Mouse (Mus musculus): ENCODE results near the gene Stox2. TPM values are rescaled to one million over a fixed set of nuclear protein-coding genes. Genes with fewer than 3 reads are reported as not detected.

Stox2 gene
- polyA plus RNA-seq, 1 experiment from 2014 or later = 2.6 TPM

DNA sequence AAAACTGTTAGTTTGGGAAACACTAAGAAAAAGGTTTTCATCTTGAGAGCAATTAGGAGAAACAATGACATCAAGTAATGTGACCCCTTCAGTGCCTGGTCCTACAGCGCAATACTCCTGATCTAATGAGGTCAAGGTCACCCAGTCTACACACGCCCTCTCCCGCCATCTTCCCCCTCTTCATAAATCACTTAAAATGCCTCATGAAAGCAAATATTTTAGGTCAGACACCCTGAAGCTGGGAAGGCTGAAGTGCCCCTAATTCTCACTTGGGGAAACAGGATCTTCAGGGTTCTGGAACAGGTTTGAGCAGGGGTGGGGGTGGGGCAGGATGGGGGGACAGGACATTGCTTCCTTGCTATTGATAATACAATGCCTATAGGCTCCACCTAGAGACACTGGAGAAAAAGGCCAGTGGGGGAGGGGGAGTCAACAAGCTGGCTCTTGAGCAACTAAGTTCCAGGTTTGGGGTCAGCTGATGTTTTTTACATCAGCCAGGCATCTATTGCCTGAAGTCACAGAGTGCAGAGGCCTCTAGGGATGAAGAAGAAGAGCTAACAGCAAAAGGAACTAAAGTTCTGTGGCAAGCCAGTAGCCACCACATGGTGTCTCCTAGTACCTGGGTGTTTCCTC is 107.4 kb downstream of the Stox2 start:
- H3K9me3 ChIP-seq (ENCODE audit: control insufficient read depth, low read length) = no peaks in the 10 kb centered on the region
- no peak for ATAC-seq (replicated peaks; ENCODE audit: low FRiP score)

DNA sequence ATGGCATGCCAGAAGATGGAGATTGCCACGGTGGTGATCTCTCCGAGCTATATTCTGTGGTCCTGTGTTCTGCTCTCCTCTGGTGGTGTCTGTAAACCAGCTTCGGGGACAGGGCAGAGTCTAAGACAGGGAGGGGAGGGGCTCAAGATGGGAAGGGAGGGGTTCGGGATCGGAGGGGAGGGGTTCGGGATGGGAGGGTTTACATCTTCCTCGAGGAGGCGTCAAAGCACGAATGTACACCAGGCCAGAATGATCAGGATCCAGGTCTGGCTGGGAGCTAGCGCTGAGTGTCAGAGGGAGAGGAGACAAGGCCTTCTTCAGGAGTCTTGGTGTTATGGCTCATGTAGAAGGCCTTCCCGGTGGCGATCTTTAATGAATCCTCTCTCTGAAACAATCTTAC is 109.7 kb downstream of the Stox2 start:
- peaks cover 2% of the 10 kb centered on the region for H3K4me1 ChIP-seq (replicated peaks; ENCODE audit: control insufficient read depth, insufficient read depth, low read length)
- no peaks in the 10 kb centered on the region for H3K36me3 ChIP-seq (ENCODE audit: control insufficient read depth, insufficient read depth, low read length)
- H3K9me3 ChIP-seq (ENCODE audit: control insufficient read depth, low read length) = no peaks in the 10 kb centered on the region
- H3K9ac ChIP-seq (ENCODE audit: low read depth, low read length) = no peak overlapping the region
- no peak overlapping the region for H3K4me2 ChIP-seq
- DNase-seq (ENCODE audit: low spot score) (no peak), ATAC-seq (replicated peaks; ENCODE audit: low FRiP score) (no peak)
- WGBS = 90% methylated on average over 12 of the region's 12 CpGs
- no peak overlapping the region for H3K4me3 ChIP-seq (ENCODE audit: low read depth, low read length)
- no peaks in the 10 kb centered on the region for H3K27me3 ChIP-seq (replicated peaks; ENCODE audit: control insufficient read depth, insufficient read depth, low read length)
- no peak overlapping the region for H3K27ac ChIP-seq (ENCODE audit: low read depth, low read length)

More for the DNA sequence above, 107.4 kb downstream of the Stox2 start:
- Histone ChIP-seq H3K4me2 (no peak overlapping the region), H3K4me1 (replicated peaks; ENCODE audit: control insufficient read depth, insufficient read depth, low read length) (peaks cover 2% of the 10 kb centered on the region), H3K9ac (ENCODE audit: low read depth, low read length) (no peak overlapping the region), H3K27me3 (replicated peaks; ENCODE audit: control insufficient read depth, insufficient read depth, low read length) (peaks cover 4% of the 10 kb centered on the region; the same call in 1 of the 2 replicates), H3K27ac (ENCODE audit: low read depth, low read length) (no peak overlapping the region), H3K36me3 (ENCODE audit: control insufficient read depth, insufficient read depth, low read length) (no peaks in the 10 kb centered on the region), H3K4me3 (ENCODE audit: low read depth, low read length) (no peak overlapping the region)
- DNase-seq (ENCODE audit: low spot score) = no peak
- 56% methylated on average over 3 of the region's 3 CpGs for WGBS

DNA sequence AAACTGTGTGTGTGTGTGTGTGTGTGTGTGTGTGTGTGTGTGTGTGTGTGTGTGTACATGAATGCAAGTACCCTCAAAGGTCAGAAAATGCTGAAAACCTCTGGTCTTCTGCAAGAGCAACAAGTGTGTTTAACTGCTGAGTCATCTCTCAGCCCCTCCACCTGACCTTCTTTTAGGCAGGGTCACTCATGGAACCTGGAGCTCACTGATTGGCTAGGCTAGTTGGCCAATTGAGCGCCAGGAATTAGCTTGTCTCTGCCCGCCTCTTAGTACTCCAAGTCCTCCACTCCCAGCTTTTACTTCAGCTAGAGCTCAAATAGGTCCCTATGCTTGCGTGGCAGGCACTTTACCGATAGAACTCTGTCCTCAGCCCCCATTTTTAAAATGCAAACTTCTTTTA is 110.2 kb downstream of the Stox2 start:
- 93% methylated on average over 4 of the region's 4 CpGs for WGBS

GRCm38 (mm10) chr8:47334223-47334757 is 111.9 kb downstream of the Stox2 start:
- ATAC-seq (replicated peaks; ENCODE audit: low FRiP score) = 0 out of 2 replicates have a peak, but pooled peaks have one; percentile 41
- Histone ChIP-seq H3K36me3 (ENCODE audit: control insufficient read depth, insufficient read depth, low read length) (no peaks in the 10 kb centered on the region), H3K4me3 (ENCODE audit: low read depth, low read length) (no peak overlapping the region), H3K27me3 (replicated peaks; ENCODE audit: control insufficient read depth, insufficient read depth, low read length) (no peaks in the 10 kb centered on the region), H3K9me3 (ENCODE audit: control insufficient read depth, low read length) (no peaks in the 10 kb centered on the region), H3K4me1 (replicated peaks; ENCODE audit: control insufficient read depth, insufficient read depth, low read length) (no peaks in the 10 kb centered on the region; the same call in 1 of the 2 replicates), H3K27ac (ENCODE audit: low read depth, low read length) (no peak overlapping the region), H3K4me2 (no peak overlapping the region), H3K9ac (ENCODE audit: low read depth, low read length) (no peak overlapping the region)
- WGBS = 75% methylated on average over 9 of the region's 9 CpGs
- no peak for DNase-seq (ENCODE audit: low spot score)

More for the DNA sequence above, 110.2 kb downstream of the Stox2 start:
- Histone ChIP-seq H3K27me3 (replicated peaks; ENCODE audit: control insufficient read depth, insufficient read depth, low read length) (no peaks in the 10 kb centered on the region), H3K9me3 (ENCODE audit: control insufficient read depth, low read length) (no peaks in the 10 kb centered on the region), H3K4me2 (no peak overlapping the region), H3K36me3 (ENCODE audit: control insufficient read depth, insufficient read depth, low read length) (no peaks in the 10 kb centered on the region), H3K27ac (ENCODE audit: low read depth, low read length) (no peak overlapping the region), H3K4me1 (replicated peaks; ENCODE audit: control insufficient read depth, insufficient read depth, low read length) (peaks cover 2% of the 10 kb centered on the region), H3K4me3 (ENCODE audit: low read depth, low read length) (no peak overlapping the region), H3K9ac (ENCODE audit: low read depth, low read length) (no peak overlapping the region)
- DNase-seq (ENCODE audit: low spot score) (no peak), ATAC-seq (replicated peaks; ENCODE audit: low FRiP score) (no peak)

- Histone ChIP-seq H3K36me3 (ENCODE audit: control insufficient read depth, insufficient read depth, low read length) (no peaks in the 10 kb centered on the region), H3K9ac (ENCODE audit: low read depth, low read length) (no peak overlapping the region), H3K4me2 (no peak overlapping the region), H3K4me3 (ENCODE audit: low read depth, low read length) (no peak overlapping the region), H3K27me3 (replicated peaks; ENCODE audit: control insufficient read depth, insufficient read depth, low read length) (no peaks in the 10 kb centered on the region), H3K4me1 (replicated peaks; ENCODE audit: control insufficient read depth, insufficient read depth, low read length) (no peaks in the 10 kb centered on the region), H3K9me3 (ENCODE audit: control insufficient read depth, low read length) (no peaks in the 10 kb centered on the region), H3K27ac (ENCODE audit: low read depth, low read length) (no peak overlapping the region)
- 61% methylated on average over 1 of the region's 1 CpGs for WGBS
- no peak for DNase-seq (ENCODE audit: low spot score)
- ATAC-seq (replicated peaks; ENCODE audit: low FRiP score) = no peak
These were observed 113.2 kb downstream of the Stox2 start for GRCm38 (mm10) chr8:47332941-47333340.

GRCm38 (mm10) chr8:47330982-47331381 is 115.2 kb downstream of the Stox2 start:
- ATAC-seq (replicated peaks; ENCODE audit: low FRiP score) = no peak
- Histone ChIP-seq H3K9ac (ENCODE audit: low read depth, low read length) (no peak overlapping the region), H3K36me3 (ENCODE audit: control insufficient read depth, insufficient read depth, low read length) (no peaks in the 10 kb centered on the region), H3K9me3 (ENCODE audit: control insufficient read depth, low read length) (no peaks in the 10 kb centered on the region), H3K4me2 (no peak overlapping the region), H3K4me3 (ENCODE audit: low read depth, low read length) (no peak overlapping the region), H3K4me1 (replicated peaks; ENCODE audit: control insufficient read depth, insufficient read depth, low read length) (no peaks in the 10 kb centered on the region), H3K27ac (ENCODE audit: low read depth, low read length) (no peak overlapping the region), H3K27me3 (replicated peaks; ENCODE audit: control insufficient read depth, insufficient read depth, low read length) (no peaks in the 10 kb centered on the region)
- DNase-seq (ENCODE audit: low spot score) = no peak
- 77% methylated on average over 5 of the region's 5 CpGs for WGBS

- 86% methylated on average over 8 of the region's 8 CpGs for WGBS
- DNase-seq (ENCODE audit: low spot score) = no peak
- no peaks in the 10 kb centered on the region for H3K4me1 ChIP-seq (replicated peaks; ENCODE audit: control insufficient read depth, insufficient read depth, low read length)
- H3K4me2 ChIP-seq = no peak overlapping the region
- H3K27ac ChIP-seq (ENCODE audit: low read depth, low read length) = no peak overlapping the region
- H3K27me3 ChIP-seq (replicated peaks; ENCODE audit: control insufficient read depth, insufficient read depth, low read length) = no peaks in the 10 kb centered on the region
- no peak for ATAC-seq (replicated peaks; ENCODE audit: low FRiP score)
- no peak overlapping the region for H3K4me3 ChIP-seq (ENCODE audit: low read depth, low read length)
- H3K9me3 ChIP-seq (ENCODE audit: control insufficient read depth, low read length) = no peaks in the 10 kb centered on the region
- no peak overlapping the region for H3K9ac ChIP-seq (ENCODE audit: low read depth, low read length)
- H3K36me3 ChIP-seq (ENCODE audit: control insufficient read depth, insufficient read depth, low read length) = no peaks in the 10 kb centered on the region
These were observed 119.8 kb downstream of the Stox2 start for GRCm38 (mm10) chr8:47326348-47326747.

- DNase-seq (ENCODE audit: low spot score) (no peak), ATAC-seq (replicated peaks; ENCODE audit: low FRiP score) (no peak)
- H3K27ac ChIP-seq (ENCODE audit: low read depth, low read length) = no peak overlapping the region
- H3K9me3 ChIP-seq (ENCODE audit: control insufficient read depth, low read length) = no peaks in the 10 kb centered on the region
- H3K4me2 ChIP-seq = no peak overlapping the region
- no peaks in the 10 kb centered on the region for H3K36me3 ChIP-seq (ENCODE audit: control insufficient read depth, insufficient read depth, low read length)
- 41% methylated on average over 16 of the region's 16 CpGs for WGBS
- no peaks in the 10 kb centered on the region for H3K27me3 ChIP-seq (replicated peaks; ENCODE audit: control insufficient read depth, insufficient read depth, low read length)
- H3K4me3 ChIP-seq (ENCODE audit: low read depth, low read length) = no peak overlapping the region
- H3K9ac ChIP-seq (ENCODE audit: low read depth, low read length) = no peak overlapping the region
- H3K4me1 ChIP-seq (replicated peaks; ENCODE audit: control insufficient read depth, insufficient read depth, low read length) = no peaks in the 10 kb centered on the region
These were observed 121.9 kb downstream of the Stox2 start for GRCm38 (mm10) chr8:47324117-47324820.
